Mouse (Mus musculus) intestine, embryonic 16.5 days (tissue): ENCODE results near the gene Ptpn21. TPM values are rescaled to one million over a fixed set of nuclear protein-coding genes. Genes with fewer than 3 reads are reported as not detected.

ENCODE experiments used
- ATAC-seq: fragments of 200-750 bp; cut with Nextera tagmentation; 2 replicates; pipeline ENCODE4 v1.8.0; 2017; ENCODE audit warnings: moderate TSS enrichment, moderate library complexity
- H3K27ac ChIP-seq: fragments of 300-500 bp; sonication (generic); 2 replicates; pipeline ENCODE4 v1.5.1; 2014; ENCODE audit warnings: mild to moderate bottlenecking, low read length
- H3K27me3 ChIP-seq: fragments of 300-500 bp; sonication (generic); replicated peaks from 2 replicates; pipeline ENCODE4 v1.6.1; 2014; ENCODE audit warnings: low read length, control low read depth, mixed read lengths; ENCODE audit not compliant: control insufficient read depth, insufficient read depth
- H3K36me3 ChIP-seq: fragments of 300-500 bp; sonication (generic); 2 replicates; pipeline ENCODE4 v1.6.1; 2014; ENCODE audit warnings: low read length, control low read depth; ENCODE audit not compliant: control insufficient read depth, insufficient read depth
- H3K4me1 ChIP-seq: fragments of 300-500 bp; sonication (generic); 2 replicates; pipeline ENCODE4 v1.6.1; 2014; ENCODE audit warnings: low read length, control low read depth, mixed read lengths; ENCODE audit not compliant: control insufficient read depth, insufficient read depth
- H3K4me2 ChIP-seq: fragments of 300-500 bp; sonication (generic); 2 replicates; pipeline ENCODE4 v1.6.1; 2014; ENCODE audit warnings: low read depth, low read length, control low read depth
- H3K4me3 ChIP-seq: fragments of 300-500 bp; sonication (generic); 2 replicates; pipeline ENCODE4 v1.5.1; 2014; ENCODE audit warnings: mild to moderate bottlenecking, low read length
- H3K9ac ChIP-seq: fragments of 300-500 bp; sonication (generic); 2 replicates; pipeline ENCODE4 v1.6.1; 2014; ENCODE audit warnings: low read depth, low read length
- H3K9me3 ChIP-seq: fragments of 300-500 bp; sonication (generic); 2 replicates; pipeline ENCODE4 v1.6.1; 2016; ENCODE audit warnings: low read length, control low read depth; ENCODE audit not compliant: control insufficient read depth
- WGBS: fragments of 180-500 bp; shearing (Covaris S2); extraction: QIAGEN DNeasy Blood & Tissue Kit; methylation state at CpG from one replicate; pipeline ENCODE4 v1.1.7; 2014; 5-methylcytosine and 5-hydroxymethylcytosine counted together
- polyA plus RNA-seq: library from polyadenylated mRNA; unstranded; fragments of >200 nt; fragmentation: Nextera tagmentation; extraction: Ambion mirVana; gene quantifications from 2 replicates; pipeline ENCODE4 v1.2.1, GENCODE M21; 2015

Gene Ptpn21
- polyA plus RNA-seq, 1 experiment from 2014 or later = 4.7 TPM

DNA sequence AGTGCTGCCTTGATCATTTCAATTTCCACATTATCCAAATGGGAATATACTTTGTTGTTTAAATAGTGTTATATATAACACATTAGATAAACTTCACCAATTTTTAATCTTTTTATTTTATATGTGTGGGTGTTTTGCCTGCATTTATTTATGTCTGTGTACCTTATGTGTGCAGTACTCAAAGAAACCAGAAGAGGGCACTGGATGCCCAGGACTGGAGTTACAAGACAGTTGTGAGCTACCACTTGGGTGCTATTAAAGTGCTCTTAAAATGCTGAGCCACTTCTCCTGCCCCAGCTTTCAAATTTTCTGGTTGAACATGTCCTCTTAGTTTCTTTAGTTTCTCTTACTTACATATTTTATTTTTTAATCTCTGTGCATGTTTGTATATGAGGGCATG lies 92.4 kb downstream of the Ptpn21 start:
- no peak for ATAC-seq
- H3K27me3 ChIP-seq = no peaks in the 10 kb centered on the region
- no peak overlapping the region for H3K4me3 ChIP-seq
- no peak overlapping the region for H3K9ac ChIP-seq
- no peaks in the 10 kb centered on the region for H3K36me3 ChIP-seq
- no peaks in the 10 kb centered on the region for H3K4me1 ChIP-seq
- H3K27ac ChIP-seq = no peak overlapping the region
- H3K9me3 ChIP-seq = no peaks in the 10 kb centered on the region
- H3K4me2 ChIP-seq = no peak overlapping the region

DNA sequence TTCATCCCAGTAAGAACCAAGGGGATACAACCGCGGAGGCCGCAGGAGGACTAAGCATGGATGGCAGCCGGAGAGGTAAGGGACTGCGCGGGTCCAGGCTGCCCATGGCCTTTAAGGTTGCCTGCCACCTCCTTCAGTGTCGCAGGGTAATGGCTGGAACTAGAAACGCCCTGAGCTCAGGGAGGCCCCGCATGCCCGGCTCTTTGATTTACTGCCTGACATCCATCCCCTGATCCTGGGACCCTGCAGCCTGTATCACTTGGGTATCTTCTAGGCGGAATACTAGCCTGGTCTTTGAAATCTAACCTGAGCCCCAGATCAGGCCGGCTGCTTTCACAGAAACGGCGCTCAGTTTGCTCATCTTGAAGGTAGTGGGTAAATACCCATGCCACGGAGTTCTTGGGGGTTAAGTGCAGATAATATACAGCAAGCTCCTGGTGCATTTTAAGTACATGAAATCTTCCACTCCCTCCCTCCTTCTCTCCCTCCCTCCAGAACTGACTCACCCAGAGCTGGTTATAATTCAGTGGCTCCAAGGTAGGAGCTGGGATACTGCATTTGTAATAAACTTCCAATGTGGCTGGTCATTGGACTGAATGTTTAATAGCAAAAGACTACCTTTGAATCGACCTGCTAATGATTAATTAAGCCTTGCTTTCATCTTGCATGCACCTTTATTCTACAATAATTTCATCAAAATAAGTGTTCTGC lies 108.8 kb downstream of the Ptpn21 start:
- no peaks in the 10 kb centered on the region for H3K36me3 ChIP-seq
- no peaks in the 10 kb centered on the region for H3K9me3 ChIP-seq
- ATAC-seq = peak; percentile 91
- peak overlapping the region; percentile 87 for H3K4me3 ChIP-seq
- H3K4me1 ChIP-seq = peaks cover 2% of the 10 kb centered on the region; the same call in 1 of the 2 replicates
- H3K4me2 ChIP-seq = peak overlapping the region; percentile 59
- H3K9ac ChIP-seq = peak overlapping the region; percentile 78
- no peaks in the 10 kb centered on the region for H3K27me3 ChIP-seq
- no peak overlapping the region for H3K27ac ChIP-seq
- WGBS = 2% methylated on average over 16 of the region's 16 CpGs

DNA sequence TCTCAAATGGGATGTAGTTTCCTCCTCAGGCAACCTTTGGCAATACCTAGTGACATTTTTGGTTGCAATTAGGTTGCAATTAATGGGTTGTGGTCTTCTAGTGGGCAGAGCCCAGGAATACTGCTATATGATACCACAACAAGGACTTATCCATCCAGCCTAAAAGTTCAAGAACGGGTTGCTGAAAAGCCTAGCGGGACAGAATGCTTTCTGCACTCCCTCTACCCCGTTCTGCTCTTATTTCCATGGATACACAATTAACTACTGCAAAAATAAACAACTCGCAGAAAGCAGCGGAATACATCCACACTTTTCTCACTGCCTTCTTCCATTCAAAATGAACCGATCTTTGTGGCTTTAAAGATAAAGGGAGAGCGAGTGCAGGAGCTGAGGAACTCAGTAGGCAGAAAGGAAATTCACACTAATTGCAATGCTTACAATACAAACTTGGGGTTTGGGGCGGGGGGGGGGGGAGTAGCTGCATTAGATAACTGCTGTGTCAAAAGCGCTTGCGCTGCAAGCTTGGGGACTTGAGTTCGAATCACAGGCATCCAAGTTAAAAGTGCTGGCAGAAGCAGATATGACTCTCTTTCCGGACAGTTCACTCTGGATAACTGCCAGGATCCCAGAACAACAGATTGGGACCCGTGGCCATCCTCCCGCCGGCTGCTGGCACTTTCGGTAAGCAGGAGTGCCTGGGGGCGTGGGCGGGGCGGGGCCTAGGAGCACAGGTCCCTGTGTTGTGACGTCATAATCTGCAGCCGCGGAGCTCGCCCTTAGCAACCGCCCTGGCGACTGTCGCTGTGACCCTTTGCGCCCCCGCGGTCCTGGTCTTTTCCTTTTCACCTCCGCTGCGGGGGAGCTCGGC lies 109.6 kb downstream of the Ptpn21 start, which contains the start of gene Spata7:
Gene Spata7 (plus strand): TSS at position 766 of the 868 bp plus-strand sequence.
- 3% methylated on average over 32 of the region's 32 CpGs for WGBS
- Histone ChIP-seq H3K4me1 (peaks cover 2% of the 10 kb centered on the region; the same call in 1 of the 2 replicates), H3K9me3 (no peaks in the 10 kb centered on the region), H3K4me2 (peak within 1 kb of the TSS; percentile 59), H3K27ac (no peak within 1 kb of the TSS), H3K27me3 (no peaks in the 10 kb centered on the region), H3K4me3 (peak within 1 kb of the TSS; percentile 87), H3K9ac (peak within 1 kb of the TSS; percentile 78), H3K36me3 (no peaks in the 10 kb centered on the region)
- ATAC-seq = peak; percentile 97

Other genes with a start within 250 kb of the Ptpn21 start
- gene Kcnk10, start 159.1 kb downstream of the Ptpn21 start, polyA plus RNA-seq = 1.1 TPM in 2 replicates
- gene Spata7, start 109.2 kb downstream of the Ptpn21 start, polyA plus RNA-seq = 7.5 and 8.6 TPM in 2 replicates
- 65.6 and 70.2 TPM in 2 replicates for gene Zc3h14, start 9.6 kb upstream of the Ptpn21 start, polyA plus RNA-seq
- gene Eml5, start 164.1 kb upstream of the Ptpn21 start, polyA plus RNA-seq = 4.9 and 5.1 TPM in 2 replicates
- gene Ttc8, start 183.2 kb upstream of the Ptpn21 start, polyA plus RNA-seq = 13.1 and 14.6 TPM in 2 replicates